Mouse (Mus musculus): ENCODE data around the gene Bcr. TPM values are rescaled to one million over a fixed set of nuclear protein-coding genes. Genes with fewer than 3 reads are reported as not detected.

Gene Bcr
- total RNA-seq, 2 experiments from 2014 or later = 73.1 to 76.3 TPM

DNA sequence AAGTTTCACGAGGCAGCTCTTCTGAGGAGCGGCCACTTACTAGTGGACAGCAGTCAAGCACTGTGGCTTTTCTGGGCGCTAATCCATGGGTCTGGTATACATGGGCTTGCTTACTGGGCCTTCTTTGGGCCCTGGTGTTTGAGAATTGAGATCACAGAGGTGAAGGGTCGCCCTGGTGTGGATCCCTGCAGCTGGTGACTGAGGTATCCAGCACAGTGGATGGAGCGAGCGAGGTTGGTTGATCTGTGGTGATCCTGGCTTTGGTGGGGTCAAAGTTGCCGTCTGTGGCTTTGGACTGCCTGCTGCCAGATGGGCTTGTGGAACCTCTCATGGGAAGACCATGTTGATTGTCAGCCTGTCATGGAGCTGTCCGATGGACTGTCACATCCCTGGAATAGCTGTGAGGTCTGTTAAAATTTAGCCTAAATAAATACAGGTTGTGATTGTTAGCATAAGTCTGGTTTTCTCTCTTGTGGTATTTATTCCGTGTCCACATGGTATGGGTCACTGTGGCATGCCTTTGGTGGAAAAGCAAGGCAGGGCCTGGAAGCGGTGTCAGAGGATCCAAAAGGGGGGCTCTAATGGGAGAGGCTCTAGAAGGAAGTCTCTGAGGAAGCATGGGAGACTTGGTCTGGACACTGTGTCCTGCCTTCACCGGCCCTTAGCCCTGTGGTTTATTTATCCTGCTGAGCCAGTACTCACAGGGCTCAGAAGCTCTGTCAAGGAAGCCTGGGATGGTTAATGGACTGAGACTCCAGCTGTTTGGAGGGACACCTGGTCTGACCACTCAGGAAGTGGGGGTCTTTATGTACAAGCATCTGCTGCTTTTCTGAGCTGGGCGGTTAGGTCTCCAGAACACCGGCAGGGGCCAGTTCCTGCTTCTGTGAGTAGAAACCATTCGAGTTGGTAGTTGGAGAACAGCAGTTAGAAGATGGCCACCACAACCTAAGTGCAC lies 18.1 kb downstream of the Bcr start:
- DNase-seq (ENCODE audit: extremely low spot score in 1 of 2, low spot score in 2 of 2) = no peak
- intact Hi-C loops (cut with DNase I) = no loop called here

DNA sequence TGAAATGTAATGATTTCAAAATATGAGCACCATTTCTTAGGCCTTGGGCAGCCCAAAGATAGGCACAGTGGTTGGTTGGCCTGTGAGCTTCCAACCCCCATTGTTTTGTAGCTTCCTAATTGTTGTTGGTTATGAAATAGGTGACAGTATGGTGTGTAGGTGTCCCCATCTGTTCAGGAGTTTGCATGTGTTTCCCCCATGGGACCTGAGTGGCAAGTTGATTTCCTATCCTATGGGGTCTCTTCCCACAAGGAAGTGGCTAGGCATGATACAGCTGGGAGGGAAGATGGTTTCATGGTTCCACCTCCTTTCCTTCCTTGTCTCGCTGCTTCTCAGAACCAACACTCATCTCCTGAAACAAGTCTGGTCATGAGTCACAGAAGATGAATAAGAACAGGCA lies 24.9 kb downstream of the Bcr start:
- no peak for DNase-seq (ENCODE audit: extremely low spot score in 1 of 2, low spot score in 2 of 2)
- intact Hi-C loops (cut with DNase I) = no loop called here

DNA sequence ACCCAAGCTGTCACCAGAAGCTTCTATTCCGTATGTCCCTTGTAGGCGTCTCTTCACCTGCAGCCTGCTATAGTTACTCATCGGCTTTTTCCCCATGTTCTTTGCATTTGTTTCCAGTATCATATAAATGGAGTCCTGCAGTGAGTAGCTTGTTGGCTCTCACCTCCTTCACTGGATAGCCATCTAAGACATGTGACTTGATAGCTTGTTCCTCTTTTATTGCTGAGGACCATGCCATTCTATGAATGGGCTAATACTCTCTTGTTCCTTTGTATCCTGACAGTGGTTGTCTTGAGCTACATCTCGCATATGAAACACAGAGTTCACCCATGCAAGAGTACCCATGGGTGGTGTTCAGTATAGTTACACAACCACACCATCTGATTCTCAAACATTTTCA lies 28.1 kb downstream of the Bcr start:
- no peak for DNase-seq (ENCODE audit: extremely low spot score in 1 of 2, low spot score in 2 of 2)
- intact Hi-C loops (cut with DNase I) = no loop called here

DNA sequence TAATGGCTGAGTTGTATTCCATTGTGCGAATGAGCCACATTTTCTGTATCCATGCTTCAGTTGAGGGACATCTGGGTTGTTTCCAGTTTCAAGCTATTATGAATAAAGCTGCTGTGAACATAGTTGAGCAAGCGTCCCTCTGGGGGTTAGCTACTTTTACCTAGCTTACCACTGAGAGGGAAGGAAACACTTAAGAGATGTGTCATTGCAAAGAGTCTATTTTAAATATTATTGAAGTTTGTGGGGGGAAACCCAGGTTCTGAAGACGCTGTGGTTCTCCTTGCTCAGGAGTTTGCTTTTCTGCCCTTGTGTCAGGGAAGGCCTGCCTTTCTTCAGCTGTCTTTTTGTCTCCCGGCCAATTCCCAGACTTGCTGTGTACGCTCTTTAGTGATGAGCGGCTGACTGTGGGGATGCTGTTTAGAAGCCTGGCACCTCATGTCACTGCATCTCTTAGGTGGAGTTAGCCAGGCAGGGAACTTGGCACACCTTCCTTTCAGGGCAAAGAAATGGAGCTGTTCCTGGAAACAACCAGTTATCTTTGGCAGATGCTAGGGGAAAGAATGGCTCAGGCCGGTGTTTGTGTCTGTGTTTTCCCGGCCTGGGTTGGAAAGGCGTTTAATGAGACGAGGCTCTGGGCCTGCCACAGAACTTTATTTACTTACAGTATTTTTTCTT lies 31.2 kb downstream of the Bcr start:
- DNase-seq (ENCODE audit: extremely low spot score in 1 of 2, low spot score in 2 of 2) = no peak
- intact Hi-C loops (cut with DNase I) = no loop called here

DNA sequence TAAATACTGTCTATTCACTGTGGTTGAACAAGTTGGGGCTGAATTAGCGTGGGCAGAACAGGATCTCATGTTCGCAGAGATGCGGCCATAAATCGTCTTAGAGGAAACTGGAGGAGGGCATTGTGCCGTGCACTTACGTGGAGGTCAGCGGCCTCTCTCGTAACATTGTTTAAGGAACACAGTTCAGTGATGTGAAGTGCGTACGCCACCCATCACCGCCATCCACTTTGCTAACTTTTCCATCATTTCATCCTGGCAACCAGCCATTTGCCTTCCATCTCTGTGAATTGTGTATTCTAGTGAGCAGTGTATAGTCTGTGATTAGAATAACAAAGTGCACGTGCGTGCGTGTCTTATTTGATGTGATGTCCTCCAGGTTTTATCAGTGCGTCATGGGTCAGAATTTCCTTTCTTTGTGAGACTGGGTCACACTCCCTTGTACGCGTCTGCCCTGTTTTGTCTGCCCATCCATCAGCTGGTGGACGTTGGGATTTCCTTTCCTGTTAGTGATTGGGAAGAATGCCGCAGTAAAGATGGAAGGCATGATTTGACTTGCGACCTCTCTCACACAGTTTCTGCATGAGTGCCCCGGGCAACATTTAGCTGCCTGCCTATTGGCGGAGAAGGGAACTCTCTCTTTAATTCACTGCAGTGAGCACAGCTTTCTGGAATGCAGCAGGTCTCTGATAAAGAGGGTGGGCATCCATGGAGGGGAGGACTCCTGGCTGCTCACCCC lies 33.0 kb downstream of the Bcr start:
- intact Hi-C loops (cut with DNase I) = no loop called here
- DNase-seq (ENCODE audit: extremely low spot score in 1 of 2, low spot score in 2 of 2) = no peak

DNA sequence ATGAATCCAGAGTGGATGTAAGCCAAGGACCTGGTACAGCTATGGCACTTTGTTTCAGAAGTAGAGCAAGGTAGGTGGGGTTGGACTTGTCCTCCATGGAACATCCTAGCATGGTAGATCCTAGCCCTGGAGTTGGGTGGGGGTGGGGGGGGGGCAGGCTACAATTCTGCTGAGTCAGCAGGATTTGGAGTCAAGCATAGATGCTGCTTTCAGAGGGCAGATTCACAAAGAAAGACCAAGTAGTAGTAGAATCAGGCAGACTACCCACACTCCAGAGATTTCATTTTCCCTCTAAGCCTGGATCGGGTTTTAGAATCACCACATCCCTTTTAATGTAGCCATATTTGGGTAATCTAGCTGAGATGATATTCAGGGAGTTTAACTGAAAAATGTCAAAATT lies 33.9 kb downstream of the Bcr start:
- DNase-seq (ENCODE audit: extremely low spot score in 1 of 2, low spot score in 2 of 2) = no peak
- intact Hi-C loops (cut with DNase I) = no loop called here

DNA sequence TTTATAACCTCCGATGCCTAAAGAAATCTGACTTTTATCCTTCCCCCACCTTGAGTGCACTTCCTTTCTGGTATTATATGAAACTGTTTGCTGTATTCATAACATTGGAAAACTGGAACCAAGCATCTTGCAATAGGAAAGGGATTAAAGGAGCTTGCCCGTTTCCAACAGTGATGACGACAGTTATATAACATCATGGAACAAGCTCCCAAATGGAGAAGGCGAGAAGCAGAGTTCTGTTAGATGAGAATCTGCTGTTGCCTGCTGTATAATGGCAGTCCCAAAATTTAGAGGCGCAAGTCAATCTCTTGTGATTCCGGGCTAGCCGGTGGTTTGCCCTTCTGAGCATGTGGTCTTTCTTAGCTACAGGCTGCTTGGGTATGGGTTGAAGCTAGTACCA lies 34.8 kb downstream of the Bcr start:
- intact Hi-C loops (cut with DNase I) = no loop called here
- no peak for DNase-seq (ENCODE audit: extremely low spot score in 1 of 2, low spot score in 2 of 2)

DNA sequence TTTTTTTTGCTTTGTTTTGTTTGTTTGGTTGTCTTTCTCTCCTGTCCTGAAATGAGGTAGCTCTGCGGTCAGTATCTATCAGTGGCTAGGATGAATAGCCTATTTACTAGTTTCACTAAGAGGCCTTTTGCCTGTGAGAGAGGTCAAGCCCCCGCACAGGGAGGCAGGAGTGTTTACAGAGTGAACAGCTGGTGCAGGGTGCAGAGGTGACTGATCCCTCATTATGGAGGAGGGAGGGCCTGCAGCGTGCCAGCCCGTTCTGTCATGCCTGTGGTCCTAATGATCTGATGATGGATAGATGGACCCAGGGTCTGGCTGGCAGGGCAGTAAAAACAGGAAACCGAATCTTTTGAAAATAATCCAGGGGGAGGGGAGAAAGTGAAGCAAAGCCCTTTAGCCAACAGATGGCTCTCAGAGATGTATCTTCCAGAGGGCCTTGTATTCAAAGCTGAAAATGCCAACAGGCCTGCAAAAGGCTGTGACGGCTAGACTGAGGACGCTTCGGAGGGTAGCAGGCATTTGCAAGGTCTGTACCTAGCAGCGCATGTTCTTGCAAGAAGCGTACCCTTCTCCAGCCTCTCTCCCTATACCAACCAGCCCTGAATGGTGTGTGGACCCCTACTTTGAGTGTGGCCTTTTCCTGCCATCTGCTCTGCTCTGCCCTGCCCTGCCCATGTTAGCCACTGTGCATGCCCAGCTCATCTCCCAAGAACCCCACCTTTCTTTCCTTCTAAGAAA lies 38.2 kb downstream of the Bcr start:
- no peak for DNase-seq (ENCODE audit: extremely low spot score in 1 of 2, low spot score in 2 of 2)
- intact Hi-C loops (cut with DNase I) = no loop called here

DNA sequence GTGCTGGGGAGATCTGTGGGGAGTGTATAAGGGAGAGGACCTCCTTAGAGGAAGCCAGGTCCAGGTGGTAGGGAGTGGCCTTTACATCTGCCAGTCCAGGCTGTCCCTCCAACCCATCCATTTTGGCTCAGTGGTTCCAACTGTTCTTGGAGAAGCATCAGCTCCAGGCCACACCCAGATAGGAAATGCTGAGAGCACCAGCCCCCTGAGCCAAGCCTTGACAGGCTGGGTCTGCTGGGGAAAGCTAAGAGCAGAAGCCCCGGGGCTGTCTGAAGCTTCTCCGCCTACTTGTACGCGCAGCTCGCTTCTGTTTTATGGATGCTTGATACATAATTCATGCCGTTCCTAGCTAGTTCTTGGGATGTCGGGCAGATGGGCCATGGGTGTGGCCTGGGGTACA lies 39.9 kb downstream of the Bcr start:
- intact Hi-C loops (cut with DNase I) = loop anchor here (5.0 kb wide), 1 partner anchor 38 kb away; the partner anchor contains the start of gene Bcr
- DNase-seq (ENCODE audit: extremely low spot score in 1 of 2, low spot score in 2 of 2) = peak in 1 of 2 experiments; percentile 51

DNA sequence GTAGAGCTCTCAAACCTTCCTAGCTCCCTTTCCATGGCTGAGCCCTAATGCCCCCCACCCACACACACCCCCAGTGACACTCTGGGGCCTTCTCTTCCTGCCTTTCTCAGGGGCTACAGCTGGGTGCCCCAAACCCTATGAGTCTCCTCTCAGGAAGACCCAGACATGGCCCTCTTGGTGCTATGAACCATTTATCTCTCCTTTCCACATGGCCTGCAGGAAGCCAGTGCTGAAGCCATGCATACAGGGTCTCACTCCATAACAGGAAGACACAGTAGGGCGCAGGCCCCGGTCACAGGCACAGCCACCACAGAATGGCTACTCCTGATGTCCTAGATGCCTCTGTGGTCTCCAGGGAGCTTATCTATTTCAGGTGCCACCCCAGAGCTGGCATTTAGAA lies 43.1 kb downstream of the Bcr start:
- DNase-seq (ENCODE audit: extremely low spot score in 1 of 2, low spot score in 2 of 2) = no peak
- intact Hi-C loops (cut with DNase I) = loop anchor here (5.0 kb wide), 1 partner anchor 41 kb away; the partner anchor contains the start of gene Bcr

DNA sequence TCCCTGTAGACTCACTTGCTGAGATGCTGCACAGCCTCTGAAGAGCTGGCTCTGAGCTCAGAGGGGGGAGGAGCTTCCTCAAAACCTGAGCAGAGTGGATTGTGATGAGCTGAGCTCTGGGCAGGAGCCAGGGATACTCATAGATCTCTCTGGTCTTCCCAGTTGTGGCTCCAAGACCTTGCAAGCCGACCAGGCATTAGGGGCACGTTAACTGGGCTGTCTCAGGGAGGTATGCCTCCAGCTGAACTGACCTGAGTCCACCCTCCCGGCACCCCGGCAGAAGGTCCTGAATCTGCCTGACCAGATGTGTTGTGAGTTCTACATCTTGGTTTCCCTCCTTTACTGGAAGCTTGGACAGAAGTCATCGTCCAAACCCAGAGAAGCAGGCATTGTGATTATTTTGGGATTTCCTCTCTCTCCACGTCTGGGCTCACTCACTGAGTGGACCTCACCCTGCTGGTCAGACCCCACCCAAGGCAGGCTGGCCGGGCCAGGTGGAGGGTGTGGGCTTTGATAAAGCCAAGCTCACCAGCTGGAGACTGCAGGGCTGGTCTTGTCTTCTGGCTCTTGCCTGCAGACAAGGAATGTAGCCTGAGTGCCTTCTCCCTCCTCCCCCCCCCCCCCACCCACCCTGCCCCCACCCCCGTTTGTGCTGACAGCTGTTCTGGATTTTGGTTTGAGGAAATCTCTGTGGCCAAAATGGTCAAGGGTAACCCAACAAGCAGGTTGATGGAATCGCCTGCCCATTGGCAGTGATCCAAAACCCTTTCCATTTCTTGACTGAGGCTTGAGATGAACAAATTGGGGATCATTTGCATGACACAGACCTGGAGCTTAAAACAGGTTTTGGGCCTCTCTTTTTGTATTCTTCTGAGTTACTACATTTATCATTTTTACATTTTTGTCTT lies 44.1 kb downstream of the Bcr start:
- DNase-seq (ENCODE audit: extremely low spot score in 1 of 2, low spot score in 2 of 2) = peak in 1 of 2 experiments; percentile 57
- intact Hi-C loops (cut with DNase I) = loop anchor here (5.0 kb wide), 1 partner anchor 42 kb away; the partner anchor contains the start of gene Bcr

DNA sequence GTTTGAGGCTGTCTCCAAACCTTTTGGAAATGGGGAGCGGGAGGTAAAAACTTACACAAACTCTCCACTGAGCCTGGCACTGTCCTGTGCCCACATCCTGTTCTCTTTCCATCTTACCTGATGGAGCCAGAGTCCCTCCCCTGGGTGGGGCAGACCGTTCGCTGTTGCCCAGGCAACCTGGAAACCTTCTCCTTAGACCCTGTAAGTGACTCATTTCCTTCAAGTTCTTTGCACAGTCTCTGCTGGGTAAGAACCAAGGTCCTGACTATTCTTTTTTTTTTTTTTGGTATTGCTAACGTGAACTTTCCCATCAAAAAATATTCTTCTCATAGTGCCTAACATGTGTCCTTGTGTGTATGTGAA lies 44.7 kb downstream of the Bcr start:
- intact Hi-C loops (cut with DNase I) = no loop called here
- no peak for DNase-seq (ENCODE audit: extremely low spot score in 1 of 2, low spot score in 2 of 2)

DNA sequence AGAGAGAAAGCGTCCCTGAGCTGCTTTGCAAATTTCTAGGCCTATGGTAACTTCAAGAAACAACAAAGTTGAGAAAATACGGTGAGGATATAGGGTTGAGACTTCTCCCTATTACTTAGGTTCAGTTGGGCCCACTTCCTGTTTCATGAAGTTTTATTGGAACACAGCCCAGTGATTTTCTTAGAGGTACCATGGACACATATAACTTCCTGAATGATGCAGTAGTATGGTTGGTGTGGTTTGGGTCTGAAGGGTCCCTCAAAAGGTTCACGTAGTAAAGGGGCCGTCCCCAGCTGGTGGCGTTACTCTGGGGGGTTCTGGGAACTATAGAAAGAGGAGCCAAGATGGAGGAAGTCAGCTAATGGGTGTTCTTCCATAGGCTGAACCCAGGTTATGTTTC lies 45.3 kb downstream of the Bcr start:
- intact Hi-C loops (cut with DNase I) = no loop called here
- DNase-seq (ENCODE audit: extremely low spot score in 1 of 2, low spot score in 2 of 2) = no peak

DNA sequence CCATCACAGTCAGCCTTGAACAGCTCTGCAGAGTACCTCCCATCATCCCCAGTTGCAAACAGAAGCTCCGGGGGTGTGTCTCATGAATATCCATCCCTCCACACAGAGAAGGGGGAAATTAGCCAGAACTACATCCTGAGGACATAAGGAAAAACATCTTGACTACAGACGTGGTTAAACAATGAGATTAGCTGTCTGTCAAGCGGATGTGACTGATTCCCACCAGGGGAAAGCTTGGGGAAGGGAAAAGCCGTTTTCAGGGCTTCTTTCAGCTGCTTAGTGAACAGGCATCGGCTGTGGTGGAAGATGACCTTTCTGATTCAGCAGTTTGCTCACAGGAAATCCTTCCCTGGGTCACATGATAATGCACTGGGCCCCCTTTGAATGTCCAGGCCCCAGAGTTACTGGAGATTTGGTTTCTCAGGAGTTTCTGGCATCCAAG lies 46.6 kb downstream of the Bcr start:
- DNase-seq (ENCODE audit: extremely low spot score in 1 of 2, low spot score in 2 of 2) = no peak
- intact Hi-C loops (cut with DNase I) = no loop called here

DNA sequence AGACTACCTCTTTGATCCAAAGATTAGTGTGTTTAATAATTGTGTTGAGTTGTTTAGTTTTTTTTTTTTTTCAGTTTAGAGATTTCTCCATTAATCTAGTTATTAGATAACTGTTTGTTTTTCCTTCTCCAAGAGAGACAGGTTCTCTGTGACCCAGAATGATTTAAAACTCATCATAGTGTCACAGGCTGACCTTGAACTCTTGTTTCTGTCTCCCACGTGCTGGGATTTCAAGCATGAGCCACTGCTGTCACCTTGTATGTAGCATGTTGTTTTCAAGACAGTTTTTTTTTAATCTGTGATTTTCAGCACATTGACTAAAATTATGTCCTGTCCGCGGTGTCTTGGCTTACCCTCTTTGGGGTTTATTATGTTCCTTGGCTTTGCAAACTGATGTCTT lies 47.7 kb downstream of the Bcr start:
- DNase-seq (ENCODE audit: extremely low spot score in 1 of 2, low spot score in 2 of 2) = no peak
- intact Hi-C loops (cut with DNase I) = no loop called here

DNA sequence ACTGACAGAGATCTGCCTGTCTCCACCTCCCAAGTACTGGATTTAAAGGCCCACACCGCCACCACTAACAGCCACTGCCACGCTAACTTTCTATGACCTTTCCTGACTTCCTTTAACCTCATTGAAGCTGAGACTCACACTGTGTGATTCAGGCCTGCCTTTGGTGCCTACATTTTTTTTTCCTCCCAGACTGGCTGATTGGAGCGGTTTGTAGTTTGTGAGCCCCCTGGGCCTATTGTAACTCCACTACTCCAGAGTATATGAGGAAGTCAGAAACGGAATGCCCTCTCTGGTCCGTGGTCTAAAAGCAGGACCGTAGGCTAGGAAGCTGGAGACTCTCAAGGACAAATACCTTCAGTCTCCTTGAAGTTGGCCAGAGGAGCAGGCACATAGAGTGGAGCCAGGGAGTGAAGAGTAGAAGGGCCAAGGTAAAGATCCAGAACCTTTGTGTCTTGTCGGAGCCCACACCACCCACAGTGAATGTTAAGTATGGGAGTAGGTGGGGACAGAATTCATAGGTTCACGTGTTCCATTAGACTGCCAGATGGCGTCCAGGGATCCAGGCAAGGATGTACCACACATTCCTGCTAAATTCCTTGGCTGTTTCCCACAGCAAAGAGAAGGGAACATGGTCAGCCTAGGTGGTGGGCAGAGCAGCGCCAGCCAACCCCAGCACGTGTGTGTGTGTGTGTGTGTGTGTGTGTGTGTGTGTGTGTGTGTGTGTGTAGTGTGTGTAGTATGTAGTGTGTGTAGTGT lies 51.2 kb downstream of the Bcr start:
- DNase-seq (ENCODE audit: extremely low spot score in 1 of 2, low spot score in 2 of 2) = no peak
- intact Hi-C loops (cut with DNase I) = no loop called here

DNA sequence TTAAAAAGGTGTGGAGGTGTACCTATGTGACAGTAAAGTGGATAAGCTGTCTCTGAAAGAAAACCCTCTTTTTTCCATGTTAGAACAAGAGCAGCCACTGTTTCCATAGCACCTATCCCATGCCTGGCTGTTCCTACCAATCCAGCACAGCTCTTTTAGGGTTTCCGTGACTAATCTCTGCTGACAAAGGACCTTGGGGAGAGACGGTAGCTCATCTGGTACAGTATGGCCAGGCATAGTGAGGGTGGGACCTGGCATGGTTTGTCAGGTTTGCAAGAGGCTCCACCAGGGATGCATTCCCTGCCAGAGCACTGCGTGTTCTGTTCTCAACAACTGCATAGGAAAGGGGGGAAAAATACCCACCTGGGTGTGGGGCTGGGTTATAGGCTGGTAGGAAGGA lies 52.0 kb downstream of the Bcr start:
- intact Hi-C loops (cut with DNase I) = no loop called here
- DNase-seq (ENCODE audit: extremely low spot score in 1 of 2, low spot score in 2 of 2) = no peak
